Mouse (Mus musculus) left cerebral cortex, adult 2 months (tissue): Measurements from ENCODE around the gene Nceh1. TPM values are rescaled to one million over a fixed set of nuclear protein-coding genes. Genes with fewer than 3 reads are reported as not detected.
A peak's percentile ranks its signal among the peaks of the same experiment; 100 is the strongest.

Experiments
- DNase-seq, 2 experiments: peaks; one replicate each; pipeline ENCODE4 v3.0.0; 2021 to 2022; ENCODE audit warnings: low spot score in 2 of 2, mixed read lengths in 1 of 2; ENCODE audit errors: extremely low spot score in 1 of 2
- H3K27ac ChIP-seq: fragments of 200-600 bp; 2 replicates; pipeline ENCODE4 v1.8.1; 2022
- H3K4me3 ChIP-seq: fragments of 200-600 bp; 2 replicates; pipeline ENCODE4 v1.8.1; 2022
- CTCF ChIP-seq: fragments of 200-600 bp; IDR thresholded peaks from 2 replicates; pipeline ENCODE4 v1.8.1; 2022; ENCODE audit warnings: antibody characterized with exemption, mild to moderate bottlenecking, moderate library complexity
- intact Hi-C: fragments of 180-260 bp; cut with DNase I; formaldehyde crosslinking; loops from one replicate; pipeline ENCODE4 v1.15.1; 2025
- long read RNA-seq, 2 experiments: library from polyadenylated mRNA; stranded (forward); transcript quantifications; one replicate each; pipeline ENCODE4 v2.0.0; 2021; ENCODE audit warnings: borderline mapping rate in 2 of 2
- total RNA-seq, 2 experiments: library from RNA; stranded (reverse); gene quantifications; 2 replicates each; pipeline ENCODE4 v1.2.3; 2021

Nceh1 gene
- total RNA-seq: 100 to 1,000 TPM; 112 to 116 TPM
- long read RNA-seq, experiment 1, full-length matches to known transcripts: 172 of 181 reads
- long read RNA-seq, experiment 1, partial matches to known transcripts: 8 of 181 reads
- long read RNA-seq, experiment 1, other reads (novel, unspliced or antisense): 1 of 181 reads
- long read RNA-seq, experiment 2, full-length matches to known transcripts: 107 of 116 reads
- long read RNA-seq, experiment 2, partial matches to known transcripts: 0 of 116 reads
- long read RNA-seq, experiment 2, other reads (novel, unspliced or antisense): 9 of 116 reads

- peak; percentile 99 for TF ChIP-seq CTCF
- H3K4me3 ChIP-seq: peak within 1 kb of the TSS; percentile 92
- H3K27ac ChIP-seq: peak within 1 kb of the TSS; percentile 92
- peak; percentile 94 to 96 for DNase-seq
- intact Hi-C loops: loop anchor here (1.0 kb wide), 1 partner anchor 54 kb away; no protein-coding TSS in a partner anchor
These were observed at the start of gene Nceh1 for GRCm38 (mm10) chr3:27182733-27183600. Gene Nceh1 (plus strand): TSS chr3:27182965.

GRCm38 (mm10) chr3:27140101-27140500 is 42.7 kb upstream of the Nceh1 start:
- H3K4me3 ChIP-seq: no peak overlapping the region
- no peak for TF ChIP-seq CTCF
- DNase-seq: no peak
- intact Hi-C loops: no loop called here
- H3K27ac ChIP-seq: no peak overlapping the region

- intact Hi-C loops: no loop called here
- Histone ChIP-seq H3K4me3 (no peak overlapping the region), H3K27ac (no peak overlapping the region)
- TF ChIP-seq CTCF: no peak
- DNase-seq: no peak
These were observed 39.2 kb upstream of the Nceh1 start for GRCm38 (mm10) chr3:27143570-27143969.

- intact Hi-C loops: no loop called here
- no peak for DNase-seq
These were observed 37.0 kb upstream of the Nceh1 start for GRCm38 (mm10) chr3:27145733-27146132.

GRCm38 (mm10) chr3:27153191-27153671 is 29.5 kb upstream of the Nceh1 start:
- H3K27ac ChIP-seq: no peak overlapping the region
- H3K4me3 ChIP-seq: peak overlapping the region; percentile 63
- intact Hi-C loops: no loop called here
- DNase-seq: no peak
- no peak for TF ChIP-seq CTCF

More at GRCm38 (mm10) chr3:27145733-27146132, 37.0 kb upstream of the Nceh1 start:
- no peak for TF ChIP-seq CTCF
- no peak overlapping the region for H3K4me3 ChIP-seq
- H3K27ac ChIP-seq: no peak overlapping the region

- Histone ChIP-seq H3K27ac (peak within 1 kb of the TSS; percentile 48), H3K4me3 (peak within 1 kb of the TSS; percentile 63)
- peak; percentile 99 for DNase-seq
- TF ChIP-seq CTCF: peak; percentile 0; the same call in 1 of the 2 replicates
- intact Hi-C loops: no loop called here
These were observed 29.0 kb upstream of the Nceh1 start, which contains the start of gene Ect2 for GRCm38 (mm10) chr3:27153701-27154209. Gene Ect2 (minus strand): TSS chr3:27153878.

- H3K4me3 ChIP-seq: peak overlapping the region; percentile 63
- intact Hi-C loops: no loop called here
- TF ChIP-seq CTCF: no peak
- H3K27ac ChIP-seq: peak overlapping the region; percentile 48
- no peak for DNase-seq
These were observed 28.5 kb upstream of the Nceh1 start for GRCm38 (mm10) chr3:27154280-27154679.

GRCm38 (mm10) chr3:27155051-27155855 is 27.5 kb upstream of the Nceh1 start:
- Histone ChIP-seq H3K4me3 (no peak overlapping the region), H3K27ac (no peak overlapping the region)
- intact Hi-C loops: no loop called here
- no peak for DNase-seq
- TF ChIP-seq CTCF: no peak

GRCm38 (mm10) chr3:27155856-27156593 is 26.7 kb upstream of the Nceh1 start:
- no peak for TF ChIP-seq CTCF
- Histone ChIP-seq H3K4me3 (no peak overlapping the region), H3K27ac (no peak overlapping the region)
- intact Hi-C loops: no loop called here
- no peak for DNase-seq

GRCm38 (mm10) chr3:27156594-27156949 is 26.2 kb upstream of the Nceh1 start:
- no peak for DNase-seq
- Histone ChIP-seq H3K4me3 (no peak overlapping the region), H3K27ac (no peak overlapping the region)
- TF ChIP-seq CTCF: no peak
- intact Hi-C loops: no loop called here

GRCm38 (mm10) chr3:27158910-27159309 is 23.9 kb upstream of the Nceh1 start:
- H3K4me3 ChIP-seq: no peak overlapping the region
- DNase-seq: no peak
- intact Hi-C loops: no loop called here
- TF ChIP-seq CTCF: no peak
- H3K27ac ChIP-seq: no peak overlapping the region
